Mouse (Mus musculus) liver, embryonic 14.5 days (tissue): ENCODE data around the gene Rab11fip2. TPM values are rescaled to one million over a fixed set of nuclear protein-coding genes. Genes with fewer than 3 reads are reported as not detected.

ENCODE experiments used
- ATAC-seq: fragments of 200-750 bp; cut with Nextera tagmentation; 2 replicates; pipeline ENCODE4 v1.8.0; 2017; ENCODE audit warnings: moderate number of reproducible peaks, mild to moderate bottlenecking, moderate library complexity; ENCODE audit not compliant: insufficient read depth
- DNase-seq, 3 experiments: peaks; one replicate each; pipeline ENCODE4 v3.0.0-alpha.2; 2012 to 2013; ENCODE audit warnings: low read depth in 3 of 3, low spot score in 3 of 3
- H3K27ac ChIP-seq: fragments of 300-500 bp; sonication (generic); 2 replicates; pipeline ENCODE4 v1.5.1; 2014; ENCODE audit warnings: moderate library complexity, mild to moderate bottlenecking, control low read depth, inconsistent platforms
- H3K27me3 ChIP-seq: fragments of 300-500 bp; sonication (generic); 2 replicates; pipeline ENCODE4 v1.6.1; 2014; ENCODE audit warnings: mild to moderate bottlenecking, low read length, moderate library complexity; ENCODE audit not compliant: control insufficient read depth, insufficient read depth
- H3K36me3 ChIP-seq: fragments of 300-500 bp; sonication (generic); replicated peaks from 2 replicates; pipeline ENCODE4 v1.6.1; 2014; ENCODE audit warnings: low read depth; ENCODE audit not compliant: control insufficient read depth, insufficient read depth
- H3K4me1 ChIP-seq, 2 experiments: fragments of 200-500 bp in 1 of 2; fragments of 300-500 bp in 1 of 2; sonication (generic) in 1 of 2; replicated peaks; 2 replicates each; pipeline ENCODE4 v1.6.1; 2012 to 2014; ENCODE audit warnings: antibody characterized with exemption in 1 of 2, inconsistent platforms in 1 of 2, low read length in 1 of 2; ENCODE audit not compliant: control insufficient read depth in 2 of 2, insufficient read depth in 2 of 2
- H3K4me2 ChIP-seq: fragments of 300-500 bp; sonication (generic); 2 replicates; pipeline ENCODE4 v1.6.1; 2014; ENCODE audit warnings: low read depth, mild to moderate bottlenecking, control low read depth, moderate library complexity
- H3K4me3 ChIP-seq, 2 experiments: fragments of 200-500 bp in 1 of 2; fragments of 300-500 bp in 1 of 2; sonication (generic) in 1 of 2; 2 replicates each; pipeline ENCODE4 v1.5.1; 2012 to 2014; ENCODE audit warnings: low read depth in 2 of 2, low read length in 2 of 2, mild to moderate bottlenecking in 2 of 2, control low read depth in 1 of 2, inconsistent platforms in 1 of 2, moderate library complexity in 1 of 2; ENCODE audit not compliant: insufficient read depth in 1 of 2
- H3K9ac ChIP-seq: fragments of 300-500 bp; sonication (generic); replicated peaks from 2 replicates; pipeline ENCODE4 v1.6.1; 2014; ENCODE audit warnings: mild to moderate bottlenecking, control low read depth, moderate library complexity
- H3K9me3 ChIP-seq: fragments of 300-500 bp; sonication (generic); 2 replicates; pipeline ENCODE4 v1.6.1; 2016; ENCODE audit warnings: low read length, mixed read lengths; ENCODE audit not compliant: control insufficient read depth
- CTCF ChIP-seq: IDR thresholded peaks from 2 replicates; pipeline ENCODE4 v1.5.1; 2016; ENCODE audit warnings: antibody characterized with exemption, low read depth, control low read depth
- EP300 ChIP-seq: IDR thresholded peaks from 2 replicates; pipeline ENCODE4 v1.6.1; 2016; ENCODE audit warnings: antibody characterized with exemption, low read depth
- WGBS: fragments of 180-500 bp; shearing (Covaris S2); extraction: QIAGEN DNeasy Blood & Tissue Kit; methylation state at CpG from one replicate; pipeline ENCODE4 v1.1.7; 2014; ENCODE audit not compliant: insufficient replicate concordance; 5-methylcytosine and 5-hydroxymethylcytosine counted together
- polyA plus RNA-seq, 2 experiments: library from polyadenylated mRNA; depleted of rRNA in 1 of 2; stranded (reverse) in 1 of 2; unstranded in 1 of 2; fragments of >200 nt; fragmentation: Nextera tagmentation in 1 of 2; extraction: Ambion mirVana in 1 of 2; gene quantifications; 2 replicates each; pipeline versions ENCODE4 v1.2.1 to v1.2.3; 2012 to 2014

Gene Rab11fip2
- polyA plus RNA-seq, 2 experiments = 0.76 to 1.5 TPM

DNA sequence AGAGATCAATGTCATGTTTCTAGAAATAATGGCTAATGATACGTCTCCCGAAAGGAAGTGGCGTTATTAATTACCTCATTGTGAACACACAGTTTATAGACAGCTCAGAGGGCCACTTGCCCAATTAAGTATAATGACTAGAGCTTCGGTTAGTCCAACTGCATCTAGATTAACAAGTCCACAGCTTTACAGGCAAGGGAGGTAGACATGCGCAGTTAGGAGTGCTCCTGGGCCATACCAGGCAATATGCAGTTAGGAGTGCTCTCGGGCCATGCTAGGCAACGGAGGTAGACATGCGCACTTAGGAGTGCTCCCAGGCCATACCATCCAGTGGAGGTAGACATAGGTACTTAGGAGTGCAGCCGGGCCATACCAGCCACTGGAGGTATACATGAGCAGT, 76.8 kb downstream of the Rab11fip2 start:
- Histone ChIP-seq H3K9ac (no peak overlapping the region), H3K4me2 (no peak overlapping the region), H3K4me3 (no peak overlapping the region), H3K27me3 (no peaks in the 10 kb centered on the region), H3K4me1 (no peaks in the 10 kb centered on the region), H3K27ac (no peak overlapping the region), H3K36me3 (no peaks in the 10 kb centered on the region), H3K9me3 (no peaks in the 10 kb centered on the region)
- TF ChIP-seq CTCF = no peak
- TF ChIP-seq EP300 = no peak
- no peak for ATAC-seq
- WGBS = 73% methylated on average over 9 of the region's 9 CpGs
- no peak for DNase-seq

GRCm38 (mm10) chr19:59862423-59862822, 81.0 kb downstream of the Rab11fip2 start:
- no peak overlapping the region for H3K4me3 ChIP-seq
- H3K9me3 ChIP-seq = no peaks in the 10 kb centered on the region
- no peaks in the 10 kb centered on the region for H3K27me3 ChIP-seq
- no peak overlapping the region for H3K4me2 ChIP-seq
- no peak for TF ChIP-seq EP300
- H3K27ac ChIP-seq = no peak overlapping the region
- no peak overlapping the region for H3K9ac ChIP-seq
- no peaks in the 10 kb centered on the region for H3K4me1 ChIP-seq
- H3K36me3 ChIP-seq = no peaks in the 10 kb centered on the region
- DNase-seq (no peak), ATAC-seq (no peak)

- Histone ChIP-seq H3K9me3 (no peaks in the 10 kb centered on the region), H3K4me2 (no peak overlapping the region), H3K27me3 (no peaks in the 10 kb centered on the region), H3K36me3 (no peaks in the 10 kb centered on the region), H3K9ac (no peak overlapping the region), H3K4me3 (no peak overlapping the region), H3K4me1 (no peaks in the 10 kb centered on the region), H3K27ac (no peak overlapping the region)
- ATAC-seq = no peak
- 71% methylated on average over 3 of the region's 3 CpGs for WGBS
- no peak for DNase-seq
- TF ChIP-seq EP300 (no peak), CTCF (no peak)
Measured at GRCm38 (mm10) chr19:59860799-59861198, 82.7 kb downstream of the Rab11fip2 start.

- DNase-seq (no peak), ATAC-seq (no peak)
- H3K27ac ChIP-seq = no peak overlapping the region
- no peak overlapping the region for H3K9ac ChIP-seq
- no peak for TF ChIP-seq CTCF
- TF ChIP-seq EP300 = no peak
- no peaks in the 10 kb centered on the region for H3K9me3 ChIP-seq
- no peaks in the 10 kb centered on the region for H3K27me3 ChIP-seq
- H3K4me2 ChIP-seq = no peak overlapping the region
- 61% methylated on average over 3 of the region's 3 CpGs for WGBS
- H3K36me3 ChIP-seq = no peaks in the 10 kb centered on the region
- H3K4me1 ChIP-seq = no peaks in the 10 kb centered on the region
- no peak overlapping the region for H3K4me3 ChIP-seq
Measured at GRCm38 (mm10) chr19:59853061-59853460, 90.4 kb downstream of the Rab11fip2 start.
